23 mouse cellular contexts compared by ENCODE assay signal in genomic region chr10:93856095-93856494, GRCm38 (mm10). TPM values are rescaled to one million over a fixed set of nuclear protein-coding genes. Genes with fewer than 3 reads are reported as not detected.
A peak's percentile ranks its signal among the peaks of the same experiment; 100 is the strongest.
DNase-seq lines count a peak whose midpoint lies in the region; ATAC-seq lines count a peak whose summit lies in the region.
"Had no signal": no experiment of that assay in that cellular context is flagged by ENCODE, and none has a peak within 500 bp of the region (broad histone marks: within the 10 kb centered on the region; RNA-seq: fewer than 3 reads in every experiment).

No protein-coding gene starts in this region.

- no peaks in the 10 kb centered on the region for H3K9me3 ChIP-seq in heart, embryonic 10.5 days
- no peaks in the 10 kb centered on the region for H3K9me3 ChIP-seq in intestine, embryonic 14.5 days (ENCODE audit: control insufficient read depth, low read length)
- no peaks in the 10 kb centered on the region for H3K9me3 ChIP-seq in intestine, embryonic 16.5 days (ENCODE audit: control insufficient read depth, low read length)
- H3K9me3 ChIP-seq: G1E had no signal

- peaks cover 18% of the 10 kb centered on the region for H3K36me3 ChIP-seq in heart, embryonic 10.5 days
- peaks cover 24% of the 10 kb centered on the region for H3K36me3 ChIP-seq in intestine, embryonic 14.5 days (ENCODE audit: control insufficient read depth, insufficient read depth, low read length)
- H3K36me3 ChIP-seq in intestine, embryonic 16.5 days (ENCODE audit: control insufficient read depth, insufficient read depth, low read length) = peaks cover 6% of the 10 kb centered on the region; the same call in 1 of the 2 replicates

- no peaks in the 10 kb centered on the region for H3K27me3 ChIP-seq in heart, embryonic 10.5 days (ENCODE audit: insufficient read depth, poor library complexity, severe bottlenecking)
- H3K27me3 ChIP-seq in intestine, embryonic 14.5 days (replicated peaks; ENCODE audit: control insufficient read depth, insufficient read depth, low read length) = no peaks in the 10 kb centered on the region
- H3K27me3 ChIP-seq in intestine, embryonic 16.5 days (replicated peaks; ENCODE audit: control insufficient read depth, insufficient read depth, low read length) = no peaks in the 10 kb centered on the region
- H3K27me3 ChIP-seq: CH12.LX, Patski had no signal

- no peak overlapping the region for H3K4me2 ChIP-seq in intestine, embryonic 14.5 days (ENCODE audit: low read length)
- H3K4me2 ChIP-seq in intestine, embryonic 16.5 days (ENCODE audit: low read depth, low read length) = no peak overlapping the region

- H3K4me3 ChIP-seq in heart, embryonic 10.5 days = no peak overlapping the region
- H3K4me3 ChIP-seq in intestine, embryonic 14.5 days (ENCODE audit: low read depth, low read length) = no peak overlapping the region
- no peak overlapping the region for H3K4me3 ChIP-seq in intestine, embryonic 16.5 days (ENCODE audit: low read length)

- H3K9ac ChIP-seq in intestine, embryonic 14.5 days (ENCODE audit: low read length) = no peak overlapping the region
- no peak overlapping the region for H3K9ac ChIP-seq in intestine, embryonic 16.5 days (ENCODE audit: low read depth, low read length)

- no peak for DNase-seq in frontal cortex, postnatal 10 days (ENCODE audit: low spot score in 2 of 2)
- peak; percentile 82 for DNase-seq in heart, adult 11 months
- DNase-seq in heart, embryonic 10.5 days (ENCODE audit: low spot score) = no peak
- peak; percentile 24 for DNase-seq in intestine, embryonic 14.5 days (ENCODE audit: low spot score)
- peak; percentile 7 for DNase-seq in brain, adult 2 months (ENCODE audit: low read depth, low spot score)
- no peak for DNase-seq in urinary bladder, postnatal 14 days (ENCODE audit: low spot score)
- DNase-seq: adrenal gland, adult 2 months; adrenal gland, adult 8-10 months; adrenal gland, postnatal 10 days; adrenal gland, postnatal 14 days; adrenal gland, postnatal 25 days; adrenal gland, postnatal 36 days; B cell, adult 2 months; cerebellum, adult 11 months; cerebellum, adult 11-12 months; cerebellum, adult 18-20 months had no signal

- peak; percentile 59; the same call in 1 of the 2 replicates for ATAC-seq in frontal cortex, adult (ENCODE audit: low TSS enrichment)
- no peak for ATAC-seq in intestine, embryonic 14.5 days (replicated peaks; ENCODE audit: low FRiP score, low TSS enrichment, low read depth)
- ATAC-seq in intestine, embryonic 16.5 days = no peak
- ATAC-seq: activated CD4-positive, CD25-positive, alpha-beta regulatory T cell, adult 4 months; CD4-positive, CD25-positive, alpha-beta regulatory T cell, adult 4 months; Patski had no signal

- no peak overlapping the region for H3K27ac ChIP-seq in heart, embryonic 10.5 days
- no peak overlapping the region for H3K27ac ChIP-seq in intestine, embryonic 14.5 days (ENCODE audit: low read depth)
- no peak overlapping the region for H3K27ac ChIP-seq in intestine, embryonic 16.5 days (ENCODE audit: low read length)

- WGBS in heart, embryonic 10.5 days = 87% methylated on average over 6 of the region's 6 CpGs
- 86% methylated on average over 6 of the region's 6 CpGs for WGBS in intestine, embryonic 14.5 days
- WGBS in intestine, embryonic 16.5 days = 83% methylated on average over 6 of the region's 6 CpGs

- H3K4me1 ChIP-seq in heart, embryonic 10.5 days = no peaks in the 10 kb centered on the region
- no peaks in the 10 kb centered on the region for H3K4me1 ChIP-seq in intestine, embryonic 14.5 days (replicated peaks; ENCODE audit: control insufficient read depth, insufficient read depth, low read length)
- no peaks in the 10 kb centered on the region for H3K4me1 ChIP-seq in intestine, embryonic 16.5 days (ENCODE audit: control insufficient read depth, insufficient read depth, low read length)

RNA-seq across cellular contexts. Expression of gene Usp44, which starts 24.7 kb away (rescaled TPM):
- 1.6 and 2.0 TPM in 2 replicates for polyA plus RNA-seq in heart, embryonic 10.5 days (2016; fragmentation: Nextera tagmentation; extraction: Ambion mirVana)
- 0.38 and 0.86 TPM in 2 replicates for polyA plus RNA-seq in intestine, embryonic 14.5 days (2014; fragmentation: Nextera tagmentation; extraction: Ambion mirVana)
- 0.17 and 0.34 TPM in 2 replicates for polyA plus RNA-seq in intestine, embryonic 16.5 days (2015; fragmentation: Nextera tagmentation; extraction: Ambion mirVana)
- polyA plus RNA-seq: adrenal gland, adult 2 months; CD4-positive, CD25-positive, alpha-beta regulatory T cell, adult 4 months had no signal

RNA-seq across cellular contexts. Expression of gene Metap2, which starts 40.8 kb away (rescaled TPM):
- polyA plus RNA-seq in heart, embryonic 10.5 days (2016; fragmentation: Nextera tagmentation; extraction: Ambion mirVana) = 176 and 208 TPM in 2 replicates
- 206 and 207 TPM in 2 replicates for polyA plus RNA-seq in intestine, embryonic 14.5 days (2014; fragmentation: Nextera tagmentation; extraction: Ambion mirVana)
- 162 and 169 TPM in 2 replicates for polyA plus RNA-seq in intestine, embryonic 16.5 days (2015; fragmentation: Nextera tagmentation; extraction: Ambion mirVana)

Comparison
In these comparisons a context has a peak if more than half of its experiments do, and no peak if none do; other contexts are left out.
1. DNase-seq: peak in heart, adult 11 months (single experiment), intestine, embryonic 14.5 days (single experiment) and brain, adult 2 months (single experiment); none in frontal cortex, postnatal 10 days (0 of 2), heart, embryonic 10.5 days (single experiment) and urinary bladder, postnatal 14 days (single experiment).